Mouse (Mus musculus) limb, embryonic 13.5 days (tissue): ENCODE measurements around the gene Slc22a8. TPM values are rescaled to one million over a fixed set of nuclear protein-coding genes. Genes with fewer than 3 reads are reported as not detected.

ENCODE experiments used
- ATAC-seq: fragments of 200-750 bp; cut with Nextera tagmentation; 2 replicates; pipeline ENCODE4 v1.8.0; 2017; ENCODE audit warnings: low read depth, moderate number of reproducible peaks, moderate TSS enrichment; ENCODE audit not compliant: low FRiP score
- H3K27ac ChIP-seq: fragments of 300-500 bp; sonication (generic); 2 replicates; pipeline ENCODE4 v1.5.1; 2015; ENCODE audit warnings: inconsistent platforms, mild to moderate bottlenecking, moderate library complexity
- H3K27me3 ChIP-seq: fragments of 300-500 bp; sonication (generic); 2 replicates; pipeline ENCODE4 v1.6.1; 2015; ENCODE audit warnings: mild to moderate bottlenecking, inconsistent platforms
- H3K36me3 ChIP-seq: fragments of 300-500 bp; sonication (generic); 2 replicates; pipeline ENCODE4 v1.6.1; 2015; ENCODE audit warnings: inconsistent platforms, mild to moderate bottlenecking, moderate library complexity
- H3K4me1 ChIP-seq: fragments of 300-500 bp; sonication (generic); 2 replicates; pipeline ENCODE4 v1.6.1; 2015; ENCODE audit warnings: inconsistent platforms
- H3K4me2 ChIP-seq: fragments of 300-500 bp; sonication (generic); replicated peaks from 2 replicates; pipeline ENCODE4 v1.6.1; 2015; ENCODE audit warnings: inconsistent platforms, mild to moderate bottlenecking, moderate library complexity
- H3K4me3 ChIP-seq: fragments of 300-500 bp; sonication (generic); 2 replicates; pipeline ENCODE4 v1.5.1; 2015; ENCODE audit warnings: moderate library complexity, mild to moderate bottlenecking, inconsistent platforms
- H3K9ac ChIP-seq: fragments of 300-500 bp; sonication (generic); 2 replicates; pipeline ENCODE4 v1.6.1; 2015; ENCODE audit warnings: mild to moderate bottlenecking, inconsistent platforms
- H3K9me3 ChIP-seq: fragments of 300-500 bp; sonication (generic); 2 replicates; pipeline ENCODE4 v1.6.1; 2016; ENCODE audit warnings: inconsistent platforms
- WGBS: fragments of 180-500 bp; shearing (Covaris S2); methylation state at CpG from one replicate; pipeline ENCODE4 v1.1.7; 2015; 5-methylcytosine and 5-hydroxymethylcytosine counted together
- polyA plus RNA-seq: library from polyadenylated mRNA; unstranded; fragments of >200 nt; fragmentation: Nextera tagmentation; extraction: Ambion mirVana; gene quantifications from 2 replicates; pipeline ENCODE4 v1.2.1, GENCODE M21; 2015

Slc22a8 gene
- polyA plus RNA-seq, 1 experiment from 2014 or later, result not detected

DNA sequence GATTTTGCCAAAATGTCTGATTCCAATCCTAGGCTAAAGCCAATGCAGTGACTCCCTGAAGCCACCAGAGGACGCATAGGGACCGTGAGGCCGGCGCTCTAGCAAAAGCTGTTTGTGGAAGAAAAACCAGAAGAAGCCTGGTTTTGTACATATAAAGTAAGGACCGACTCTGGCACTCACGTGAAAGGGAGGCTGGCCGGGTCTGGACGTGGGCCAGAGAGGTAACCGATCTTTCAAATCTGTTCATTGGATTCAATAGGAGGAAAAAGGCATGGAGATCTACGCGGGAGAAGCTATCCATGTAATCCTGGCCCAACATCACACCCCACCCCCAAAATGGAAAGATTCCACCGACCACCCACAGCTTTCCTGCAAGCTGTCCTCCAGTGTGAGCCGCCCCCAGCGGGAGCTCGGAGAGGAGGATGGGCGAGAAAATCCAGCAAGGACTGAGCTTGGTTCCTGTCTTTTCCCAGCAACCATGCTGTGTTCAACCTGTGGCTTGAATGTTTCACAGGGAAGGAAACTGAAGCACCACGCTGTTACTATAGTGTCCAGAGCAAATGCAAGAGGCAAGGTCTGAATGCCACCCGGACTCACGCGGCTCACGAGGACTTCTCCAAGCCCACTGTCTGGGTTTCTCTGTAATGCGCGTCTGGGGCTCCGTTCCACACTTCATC, 12.6 kb upstream of the Slc22a8 start:
- 6% methylated on average over 24 of the region's 24 CpGs for WGBS
- H3K4me1 ChIP-seq, result peaks cover 7% of the 10 kb centered on the region
- H3K9me3 ChIP-seq, result no peaks in the 10 kb centered on the region
- no peak overlapping the region for H3K27ac ChIP-seq
- H3K27me3 ChIP-seq, result no peaks in the 10 kb centered on the region
- peak overlapping the region; percentile 73 for H3K4me2 ChIP-seq
- H3K9ac ChIP-seq, result peak overlapping the region; percentile 62
- H3K4me3 ChIP-seq, result peak overlapping the region; percentile 41
- ATAC-seq, result peak; percentile 62
- H3K36me3 ChIP-seq, result no peaks in the 10 kb centered on the region

DNA sequence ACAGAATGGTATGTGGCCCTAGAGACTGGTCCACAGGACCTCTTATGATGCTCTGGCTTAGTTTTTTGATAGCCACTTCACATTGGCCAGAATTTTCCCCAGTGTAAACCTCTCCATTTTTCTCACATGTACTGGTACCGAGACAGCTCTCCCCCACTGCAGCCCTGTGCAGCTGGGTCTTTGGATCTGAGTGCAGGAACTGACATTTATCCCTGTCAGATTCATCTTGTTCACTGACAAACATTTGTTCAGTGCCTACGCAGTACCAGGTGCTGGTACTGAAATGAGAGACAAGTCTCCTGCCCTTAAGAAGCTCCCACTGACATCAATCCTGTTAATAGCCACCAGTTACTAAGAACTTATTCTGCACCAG, 12.1 kb upstream of the Slc22a8 start:
- 58% methylated on average over 2 of the region's 2 CpGs for WGBS
- H3K4me3 ChIP-seq, result peak overlapping the region; percentile 41
- peak overlapping the region; percentile 62; the same call in 1 of the 2 replicates for H3K9ac ChIP-seq
- H3K27me3 ChIP-seq, result no peaks in the 10 kb centered on the region
- peak overlapping the region; percentile 73 for H3K4me2 ChIP-seq
- no peak overlapping the region for H3K27ac ChIP-seq
- ATAC-seq, result no peak
- H3K9me3 ChIP-seq, result no peaks in the 10 kb centered on the region
- H3K4me1 ChIP-seq, result peaks cover 7% of the 10 kb centered on the region
- H3K36me3 ChIP-seq, result no peaks in the 10 kb centered on the region

- WGBS, result 87% methylated on average over 3 of the region's 3 CpGs
- no peak overlapping the region for H3K4me3 ChIP-seq
- no peak for ATAC-seq
Measured at GRCm38 (mm10) chr19:8585298-8585697, 5.8 kb upstream of the Slc22a8 start.

DNA sequence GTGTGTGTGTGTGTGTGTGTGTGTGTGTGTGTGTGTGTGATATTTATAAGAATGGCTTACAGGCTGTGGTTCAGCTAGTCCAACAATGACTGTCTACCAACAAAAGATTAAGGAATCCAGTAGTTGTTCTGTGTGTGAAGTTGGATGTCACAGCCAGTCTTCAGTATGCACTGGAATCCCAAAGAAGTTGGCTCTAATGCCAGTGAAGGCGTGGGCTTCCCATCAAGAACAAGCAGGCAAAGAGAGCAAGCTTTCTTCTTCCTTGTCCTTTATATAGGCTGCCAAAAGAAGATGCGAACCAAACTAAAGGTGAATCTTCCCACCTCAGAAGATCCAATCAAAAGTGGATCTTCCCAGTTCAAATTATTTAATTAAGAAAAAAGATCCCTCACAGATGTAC, 5.2 kb upstream of the Slc22a8 start:
- no peak for ATAC-seq
- Histone ChIP-seq H3K9me3 (no peaks in the 10 kb centered on the region), H3K4me3 (no peak overlapping the region), H3K4me1 (peaks cover under 1% of the 10 kb centered on the region), H3K27me3 (no peaks in the 10 kb centered on the region), H3K4me2 (no peak overlapping the region), H3K27ac (no peak overlapping the region), H3K36me3 (no peaks in the 10 kb centered on the region), H3K9ac (no peak overlapping the region)
- 84% methylated on average over 2 of the region's 2 CpGs for WGBS

More at GRCm38 (mm10) chr19:8585298-8585697, 5.8 kb upstream of the Slc22a8 start:
- no peak overlapping the region for H3K27ac ChIP-seq
- H3K36me3 ChIP-seq, result no peaks in the 10 kb centered on the region
- H3K27me3 ChIP-seq, result no peaks in the 10 kb centered on the region
- H3K9ac ChIP-seq, result no peak overlapping the region
- H3K4me2 ChIP-seq, result no peak overlapping the region
- H3K9me3 ChIP-seq, result no peaks in the 10 kb centered on the region
- no peaks in the 10 kb centered on the region for H3K4me1 ChIP-seq

DNA sequence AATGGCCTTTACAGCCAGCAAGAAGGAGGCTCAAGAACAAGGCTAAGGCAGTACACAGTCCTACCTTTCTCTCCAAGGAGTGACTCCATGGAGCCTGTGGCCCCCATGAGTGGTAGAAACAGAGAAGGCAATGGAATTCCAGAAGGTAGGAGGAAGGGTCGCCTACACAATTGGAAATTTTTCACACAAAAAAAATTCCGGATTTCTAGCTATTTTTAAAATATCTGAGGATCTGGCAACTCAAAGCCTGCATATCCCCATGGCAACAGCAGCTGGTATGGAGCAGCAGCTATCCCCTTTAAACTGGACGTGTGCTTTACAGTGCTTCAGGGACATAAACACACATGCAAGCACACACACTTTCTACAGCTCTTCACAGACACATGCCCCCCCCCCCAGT, 4.7 kb upstream of the Slc22a8 start:
- H3K27ac ChIP-seq, result no peak overlapping the region
- H3K27me3 ChIP-seq, result no peaks in the 10 kb centered on the region
- peaks cover 5% of the 10 kb centered on the region for H3K4me1 ChIP-seq
- no peak overlapping the region for H3K9ac ChIP-seq
- H3K36me3 ChIP-seq, result no peaks in the 10 kb centered on the region
- no peak overlapping the region for H3K4me2 ChIP-seq
- no peak for ATAC-seq
- H3K9me3 ChIP-seq, result no peaks in the 10 kb centered on the region
- H3K4me3 ChIP-seq, result no peak overlapping the region
- WGBS, result 42% methylated on average over 3 of the region's 3 CpGs

DNA sequence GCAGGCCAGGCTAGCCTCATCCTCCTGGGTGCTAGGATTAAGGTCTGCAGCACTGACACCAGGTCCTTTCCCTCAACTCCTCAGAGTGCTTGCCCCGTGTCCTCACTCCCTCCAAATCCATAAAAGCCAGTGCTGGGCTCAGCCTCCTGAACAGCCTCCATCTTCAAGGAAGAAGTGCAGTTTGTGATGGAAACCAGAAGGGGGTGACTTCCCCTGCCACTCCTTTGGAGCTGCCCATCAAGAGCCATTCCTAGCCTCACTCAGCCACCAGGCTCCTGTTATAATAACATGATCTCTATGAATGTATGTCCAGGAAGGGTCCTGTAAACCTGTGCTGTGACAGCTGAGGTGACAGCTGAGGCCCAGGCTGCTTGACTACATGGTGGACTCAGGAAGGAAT, 3.7 kb upstream of the Slc22a8 start:
- no peak overlapping the region for H3K9ac ChIP-seq

GRCm38 (mm10) chr19:8592155-8592554, 1.1 kb downstream of the Slc22a8 start:
- Histone ChIP-seq H3K36me3 (no peaks in the 10 kb centered on the region), H3K9me3 (no peaks in the 10 kb centered on the region), H3K27ac (no peak overlapping the region), H3K4me1 (peaks cover 24% of the 10 kb centered on the region), H3K4me3 (no peak overlapping the region), H3K9ac (no peak overlapping the region), H3K4me2 (no peak overlapping the region), H3K27me3 (no peaks in the 10 kb centered on the region)
- no peak for ATAC-seq
- 40% methylated on average over 2 of the region's 2 CpGs for WGBS

More for the DNA sequence above, 3.7 kb upstream of the Slc22a8 start:
- no peak overlapping the region for H3K4me3 ChIP-seq
- peaks cover 8% of the 10 kb centered on the region for H3K4me1 ChIP-seq
- H3K4me2 ChIP-seq, result no peak overlapping the region
- ATAC-seq, result peak; percentile 44; the same call in 1 of the 2 replicates
- no peaks in the 10 kb centered on the region for H3K27me3 ChIP-seq
- H3K27ac ChIP-seq, result no peak overlapping the region
- no peaks in the 10 kb centered on the region for H3K36me3 ChIP-seq
- no peaks in the 10 kb centered on the region for H3K9me3 ChIP-seq
- WGBS, result 51% methylated on average over 1 of the region's 1 CpGs

- no peak overlapping the region for H3K4me2 ChIP-seq
- no peak for ATAC-seq
- H3K36me3 ChIP-seq, result no peaks in the 10 kb centered on the region
- no peak overlapping the region for H3K27ac ChIP-seq
- H3K9ac ChIP-seq, result no peak overlapping the region
- no peak overlapping the region for H3K4me3 ChIP-seq
- WGBS, result 71% methylated on average over 6 of the region's 6 CpGs
- no peaks in the 10 kb centered on the region for H3K9me3 ChIP-seq
- H3K4me1 ChIP-seq, result peaks cover 24% of the 10 kb centered on the region
- H3K27me3 ChIP-seq, result no peaks in the 10 kb centered on the region
Measured at GRCm38 (mm10) chr19:8592873-8593408, 1.9 kb downstream of the Slc22a8 start.

DNA sequence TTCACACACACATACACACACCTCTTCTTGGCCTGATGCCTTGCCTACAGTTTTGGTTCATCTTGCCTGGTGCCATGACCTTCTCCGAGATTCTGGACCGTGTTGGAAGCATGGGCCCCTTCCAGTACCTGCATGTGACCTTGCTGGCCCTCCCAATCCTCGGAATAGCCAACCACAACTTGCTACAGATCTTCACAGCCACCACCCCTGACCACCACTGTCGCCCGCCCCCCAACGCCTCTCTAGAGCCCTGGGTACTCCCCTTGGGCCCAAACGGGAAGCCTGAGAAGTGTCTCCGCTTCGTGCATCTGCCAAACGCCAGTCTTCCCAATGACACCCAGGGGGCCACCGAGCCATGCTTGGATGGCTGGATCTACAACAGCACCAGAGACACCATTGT, 2.8 kb downstream of the Slc22a8 start:
- Histone ChIP-seq H3K4me3 (no peak overlapping the region), H3K4me1 (peaks cover 24% of the 10 kb centered on the region), H3K9ac (no peak overlapping the region), H3K27ac (no peak overlapping the region), H3K36me3 (no peaks in the 10 kb centered on the region), H3K4me2 (no peak overlapping the region), H3K9me3 (no peaks in the 10 kb centered on the region), H3K27me3 (no peaks in the 10 kb centered on the region)
- 89% methylated on average over 11 of the region's 11 CpGs for WGBS
- no peak for ATAC-seq

DNA sequence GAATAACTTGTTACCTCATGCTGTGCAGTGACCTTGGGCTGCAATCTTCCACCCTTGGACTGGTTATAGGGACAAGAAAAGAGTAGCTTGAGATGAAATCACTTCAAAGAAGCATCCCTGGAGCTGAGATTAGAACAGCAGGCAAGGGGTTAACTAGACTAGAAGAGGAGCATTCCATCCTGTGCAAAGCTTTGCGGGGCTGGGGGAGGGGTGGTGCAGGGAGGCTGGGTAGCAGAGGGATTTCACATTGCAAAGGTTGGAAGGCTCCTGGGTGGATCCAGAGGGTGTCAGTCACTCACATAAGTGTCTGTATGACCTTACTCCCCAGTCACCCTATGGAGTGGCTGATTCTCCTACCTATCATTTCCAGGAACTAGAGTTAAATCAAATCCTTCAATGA, 3.5 kb downstream of the Slc22a8 start:
- Histone ChIP-seq H3K4me2 (no peak overlapping the region), H3K9ac (no peak overlapping the region), H3K4me3 (no peak overlapping the region), H3K36me3 (no peaks in the 10 kb centered on the region), H3K9me3 (no peaks in the 10 kb centered on the region), H3K27me3 (no peaks in the 10 kb centered on the region), H3K27ac (no peak overlapping the region), H3K4me1 (peaks cover 24% of the 10 kb centered on the region)
- WGBS, result 0% methylated on average over 1 of the region's 1 CpGs
- no peak; the same call in 1 of the 2 replicates for ATAC-seq

DNA sequence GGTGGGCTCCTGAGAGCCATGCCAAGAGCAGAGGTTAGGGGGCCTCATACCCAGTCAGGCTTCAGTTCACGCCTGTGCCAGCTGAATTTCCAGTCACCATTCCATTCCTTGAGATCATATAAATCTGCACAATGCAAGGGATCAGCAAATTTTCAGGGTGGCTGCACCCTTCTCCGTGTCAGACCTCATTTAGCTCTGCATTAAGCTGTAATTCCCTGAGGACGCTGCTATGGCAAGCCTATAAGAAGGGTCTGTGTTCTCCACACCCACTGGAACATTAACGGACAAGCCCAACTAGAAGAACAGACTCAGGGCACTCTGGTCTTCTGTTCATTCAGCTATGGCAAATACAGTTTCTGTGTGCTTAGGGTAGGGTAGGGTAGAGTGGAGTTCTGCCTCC, 6.2 kb downstream of the Slc22a8 start:
- H3K27me3 ChIP-seq, result no peaks in the 10 kb centered on the region
- peaks cover 16% of the 10 kb centered on the region for H3K4me1 ChIP-seq
- H3K9ac ChIP-seq, result no peak overlapping the region
- H3K36me3 ChIP-seq, result no peaks in the 10 kb centered on the region
- H3K27ac ChIP-seq, result no peak overlapping the region
- no peak overlapping the region for H3K4me3 ChIP-seq
- no peak for ATAC-seq
- 68% methylated on average over 4 of the region's 4 CpGs for WGBS
- H3K9me3 ChIP-seq, result no peaks in the 10 kb centered on the region
- H3K4me2 ChIP-seq, result no peak overlapping the region

- Histone ChIP-seq H3K4me1 (peaks cover 8% of the 10 kb centered on the region), H3K36me3 (no peaks in the 10 kb centered on the region), H3K27me3 (no peaks in the 10 kb centered on the region), H3K9me3 (no peaks in the 10 kb centered on the region), H3K4me3 (no peak overlapping the region), H3K27ac (no peak overlapping the region), H3K4me2 (no peak overlapping the region), H3K9ac (no peak overlapping the region)
- 70% methylated on average over 2 of the region's 2 CpGs for WGBS
- ATAC-seq, result no peak
Measured at GRCm38 (mm10) chr19:8599229-8599628, 8.2 kb downstream of the Slc22a8 start.

DNA sequence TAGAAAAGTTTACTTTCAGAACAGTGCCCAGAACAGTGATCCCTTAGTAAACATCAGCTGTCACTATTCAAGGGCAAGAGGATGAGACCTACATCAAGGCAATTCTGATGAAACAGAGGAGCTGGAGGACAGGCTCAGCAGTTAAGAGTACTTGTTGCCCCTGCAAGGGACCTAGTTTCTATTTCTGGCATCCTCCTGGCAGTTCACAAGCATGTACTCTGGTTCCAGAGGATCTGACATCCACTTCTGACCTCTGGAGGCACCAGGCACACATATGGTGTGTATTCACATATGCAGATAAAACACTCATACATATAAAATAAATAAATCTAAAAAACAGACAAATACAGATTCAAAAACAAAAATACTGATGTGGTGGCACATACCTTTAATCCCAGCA, 10.9 kb downstream of the Slc22a8 start:
- Histone ChIP-seq H3K36me3 (no peaks in the 10 kb centered on the region), H3K4me3 (no peak overlapping the region), H3K4me1 (no peaks in the 10 kb centered on the region), H3K4me2 (no peak overlapping the region), H3K27ac (no peak overlapping the region), H3K9me3 (no peaks in the 10 kb centered on the region), H3K27me3 (no peaks in the 10 kb centered on the region), H3K9ac (no peak overlapping the region)
- no peak for ATAC-seq
